Mouse (Mus musculus): ENCODE data around the gene Pik3cd. TPM values are rescaled to one million over a fixed set of nuclear protein-coding genes. Genes with fewer than 3 reads are reported as not detected.

The Pik3cd gene
- polyA plus RNA-seq, 1 experiment, result 106 TPM

DNA sequence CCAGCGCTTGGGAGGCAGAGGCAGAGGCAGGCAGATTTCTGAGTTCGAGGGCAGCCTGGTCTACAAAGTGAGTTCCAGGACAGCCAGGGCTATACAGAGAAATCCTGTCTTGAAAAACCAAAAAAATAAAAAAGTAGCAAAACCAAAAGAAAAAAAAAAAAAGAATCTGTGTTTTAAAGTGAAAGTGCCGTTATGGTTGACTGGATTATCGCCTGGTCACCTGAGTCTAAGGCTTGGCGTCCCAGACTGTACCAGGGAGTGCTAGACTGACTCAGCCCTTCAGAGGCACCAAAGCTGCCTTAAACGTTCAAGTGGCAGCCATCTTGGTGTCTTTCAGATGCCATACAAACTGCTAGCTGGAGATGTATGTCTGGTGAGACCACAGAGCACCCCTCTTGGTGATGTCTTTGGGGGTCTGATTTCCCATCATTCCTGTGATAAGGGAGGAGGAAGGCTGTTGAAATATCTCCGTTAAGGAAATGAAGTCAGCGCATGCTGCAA, 66.4 kb downstream of the Pik3cd start:
- DNase-seq, result no peak
- TF ChIP-seq CTCF (IDR thresholded peaks at IDR 0.05; ENCODE audit: borderline replicate concordance, control insufficient read depth, extremely low read depth, insufficient read depth, low read length, poor library complexity) (no peak), POLR2A (IDR thresholded peaks at IDR 0.05; ENCODE audit: control insufficient read depth, extremely low read depth, insufficient read depth, low read length, poor library complexity) (no peak)
- H3K4me1 ChIP-seq (replicated peaks; ENCODE audit: control insufficient read depth, insufficient read depth, low read length), result no peaks in the 10 kb centered on the region
- 92% methylated on average over 8 of the region's 8 CpGs for WGBS
- H3K27me3 ChIP-seq (ENCODE audit: control insufficient read depth, insufficient read depth, low read length), result no peaks in the 10 kb centered on the region
- no peak overlapping the region for H3K27ac ChIP-seq (ENCODE audit: control insufficient read depth, insufficient read depth, low read length)
- no peaks in the 10 kb centered on the region for H3K36me3 ChIP-seq (ENCODE audit: control insufficient read depth, insufficient read depth, low read length)
- no peak overlapping the region for H3K4me3 ChIP-seq (ENCODE audit: control insufficient read depth, insufficient read depth, low read length)

DNA sequence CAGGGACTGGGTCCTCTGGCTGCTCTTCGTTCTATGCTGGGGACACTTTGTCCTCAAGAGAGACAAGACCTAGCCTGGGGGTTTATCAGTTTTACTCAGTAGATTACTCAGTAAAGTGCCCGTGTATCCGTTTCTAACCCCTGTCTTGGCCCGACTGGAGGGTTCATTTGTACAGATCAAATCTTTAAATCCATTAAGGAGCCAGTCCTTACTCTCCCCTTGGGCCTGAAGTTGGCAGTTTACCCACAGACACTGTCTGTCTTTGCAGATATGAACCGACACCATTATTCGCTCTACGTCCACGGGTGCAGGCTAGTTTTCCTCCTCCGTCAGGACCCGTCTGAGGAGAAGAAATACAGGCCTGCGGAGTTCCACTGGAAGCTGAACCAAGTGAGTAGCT, 67.4 kb downstream of the Pik3cd start:
- Histone ChIP-seq H3K27ac (ENCODE audit: control insufficient read depth, insufficient read depth, low read length) (no peak overlapping the region), H3K27me3 (ENCODE audit: control insufficient read depth, insufficient read depth, low read length) (no peaks in the 10 kb centered on the region), H3K4me3 (ENCODE audit: control insufficient read depth, insufficient read depth, low read length) (no peak overlapping the region), H3K4me1 (replicated peaks; ENCODE audit: control insufficient read depth, insufficient read depth, low read length) (no peaks in the 10 kb centered on the region), H3K36me3 (ENCODE audit: control insufficient read depth, insufficient read depth, low read length) (no peaks in the 10 kb centered on the region)
- TF ChIP-seq CTCF (IDR thresholded peaks at IDR 0.05; ENCODE audit: borderline replicate concordance, control insufficient read depth, extremely low read depth, insufficient read depth, low read length, poor library complexity), result no peak
- no peak for TF ChIP-seq POLR2A (IDR thresholded peaks at IDR 0.05; ENCODE audit: control insufficient read depth, extremely low read depth, insufficient read depth, low read length, poor library complexity)
- no peak for DNase-seq
- 97% methylated on average over 11 of the region's 11 CpGs for WGBS

- DNase-seq, result no peak
- WGBS, result 81% methylated on average over 1 of the region's 1 CpGs
- Histone ChIP-seq H3K4me1 (replicated peaks; ENCODE audit: control insufficient read depth, insufficient read depth, low read length) (no peaks in the 10 kb centered on the region), H3K27me3 (ENCODE audit: control insufficient read depth, insufficient read depth, low read length) (no peaks in the 10 kb centered on the region), H3K4me3 (ENCODE audit: control insufficient read depth, insufficient read depth, low read length) (no peak overlapping the region), H3K36me3 (ENCODE audit: control insufficient read depth, insufficient read depth, low read length) (no peaks in the 10 kb centered on the region), H3K27ac (ENCODE audit: control insufficient read depth, insufficient read depth, low read length) (no peak overlapping the region)
- TF ChIP-seq CTCF (IDR thresholded peaks at IDR 0.05; ENCODE audit: borderline replicate concordance, control insufficient read depth, extremely low read depth, insufficient read depth, low read length, poor library complexity) (no peak), POLR2A (IDR thresholded peaks at IDR 0.05; ENCODE audit: control insufficient read depth, extremely low read depth, insufficient read depth, low read length, poor library complexity) (no peak)
Observed at GRCm38 (mm10) chr4:149634157-149634556, 68.2 kb downstream of the Pik3cd start.

DNA sequence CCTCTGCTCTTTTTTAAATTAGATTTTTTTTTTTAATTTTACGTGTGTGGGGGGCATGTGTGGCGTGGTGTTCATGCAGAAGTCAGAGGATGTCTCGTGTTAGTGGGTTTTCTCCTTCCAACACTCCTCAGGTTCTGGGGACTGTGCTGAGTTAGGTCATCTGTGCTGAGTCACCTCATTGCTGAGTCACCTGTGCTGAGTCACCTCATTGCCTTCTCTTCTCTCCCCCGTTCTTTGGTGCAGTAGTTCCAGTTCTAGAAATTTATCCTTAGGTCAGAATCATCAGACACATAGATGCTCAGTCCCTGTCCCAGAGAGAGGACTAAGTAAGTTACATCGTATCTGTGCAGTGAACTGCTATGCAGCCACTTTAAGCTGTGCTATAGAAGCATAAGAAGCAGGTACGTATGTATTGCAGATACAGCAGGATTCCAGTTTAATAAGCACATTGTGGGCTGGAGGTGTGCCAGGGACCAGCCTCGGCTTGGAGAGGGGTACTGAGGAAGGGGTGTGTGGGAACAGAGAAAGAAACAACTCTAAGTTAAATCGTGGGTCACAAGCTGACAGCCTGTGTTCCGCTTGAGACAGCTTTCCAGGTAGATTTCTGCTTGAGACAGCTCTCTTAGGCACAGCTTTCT, 69.6 kb downstream of the Pik3cd start:
- DNase-seq, result no peak
- H3K27ac ChIP-seq (ENCODE audit: control insufficient read depth, insufficient read depth, low read length), result no peak overlapping the region
- no peaks in the 10 kb centered on the region for H3K4me1 ChIP-seq (replicated peaks; ENCODE audit: control insufficient read depth, insufficient read depth, low read length)
- WGBS, result 73% methylated on average over 9 of the region's 9 CpGs
- H3K36me3 ChIP-seq (ENCODE audit: control insufficient read depth, insufficient read depth, low read length), result no peaks in the 10 kb centered on the region
- no peak for TF ChIP-seq POLR2A (IDR thresholded peaks at IDR 0.05; ENCODE audit: control insufficient read depth, extremely low read depth, insufficient read depth, low read length, poor library complexity)
- no peak for TF ChIP-seq CTCF (IDR thresholded peaks at IDR 0.05; ENCODE audit: borderline replicate concordance, control insufficient read depth, extremely low read depth, insufficient read depth, low read length, poor library complexity)
- H3K27me3 ChIP-seq (ENCODE audit: control insufficient read depth, insufficient read depth, low read length), result no peaks in the 10 kb centered on the region
- no peak overlapping the region for H3K4me3 ChIP-seq (ENCODE audit: control insufficient read depth, insufficient read depth, low read length)

DNA sequence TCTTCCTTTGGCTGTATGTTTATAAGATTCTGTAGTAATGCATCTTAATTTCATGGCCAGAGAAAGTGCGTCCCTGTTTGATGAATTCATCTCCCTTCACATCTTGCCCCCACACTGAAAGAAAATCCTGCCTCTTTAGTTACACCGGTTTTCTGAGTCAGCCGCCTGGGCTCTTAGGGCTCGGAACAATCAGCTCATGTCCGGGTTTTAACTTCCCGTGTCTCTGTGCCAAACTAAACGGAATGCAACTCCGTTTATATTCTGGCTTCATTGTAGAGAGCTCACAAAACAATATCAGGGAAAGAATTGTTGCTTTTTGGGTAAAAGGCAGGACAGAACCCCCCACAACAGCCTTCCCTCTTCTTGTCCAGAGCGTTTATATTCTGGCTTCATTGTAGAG, 73.6 kb downstream of the Pik3cd start:
- TF ChIP-seq CTCF (IDR thresholded peaks at IDR 0.05; ENCODE audit: borderline replicate concordance, control insufficient read depth, extremely low read depth, insufficient read depth, low read length, poor library complexity) (no peak), POLR2A (IDR thresholded peaks at IDR 0.05; ENCODE audit: control insufficient read depth, extremely low read depth, insufficient read depth, low read length, poor library complexity) (no peak)
- H3K4me1 ChIP-seq (replicated peaks; ENCODE audit: control insufficient read depth, insufficient read depth, low read length), result no peaks in the 10 kb centered on the region
- H3K4me3 ChIP-seq (ENCODE audit: control insufficient read depth, insufficient read depth, low read length), result no peak overlapping the region
- no peak overlapping the region for H3K27ac ChIP-seq (ENCODE audit: control insufficient read depth, insufficient read depth, low read length)
- H3K27me3 ChIP-seq (ENCODE audit: control insufficient read depth, insufficient read depth, low read length), result no peaks in the 10 kb centered on the region
- H3K36me3 ChIP-seq (ENCODE audit: control insufficient read depth, insufficient read depth, low read length), result no peaks in the 10 kb centered on the region
- 93% methylated on average over 9 of the region's 9 CpGs for WGBS
- DNase-seq, result no peak

GRCm38 (mm10) chr4:149628372-149628771, 74.0 kb downstream of the Pik3cd start:
- TF ChIP-seq CTCF (IDR thresholded peaks at IDR 0.05; ENCODE audit: borderline replicate concordance, control insufficient read depth, extremely low read depth, insufficient read depth, low read length, poor library complexity) (peak; percentile 59; the same call in 1 of the 2 replicates), POLR2A (IDR thresholded peaks at IDR 0.05; ENCODE audit: control insufficient read depth, extremely low read depth, insufficient read depth, low read length, poor library complexity) (no peak)
- peak; percentile 54 for DNase-seq

More at GRCm38 (mm10) chr4:149628372-149628771, 74.0 kb downstream of the Pik3cd start:
- Histone ChIP-seq H3K27ac (ENCODE audit: control insufficient read depth, insufficient read depth, low read length) (no peak overlapping the region), H3K4me1 (replicated peaks; ENCODE audit: control insufficient read depth, insufficient read depth, low read length) (no peaks in the 10 kb centered on the region), H3K36me3 (ENCODE audit: control insufficient read depth, insufficient read depth, low read length) (no peaks in the 10 kb centered on the region), H3K4me3 (ENCODE audit: control insufficient read depth, insufficient read depth, low read length) (no peak overlapping the region), H3K27me3 (ENCODE audit: control insufficient read depth, insufficient read depth, low read length) (no peaks in the 10 kb centered on the region)
- 58% methylated on average over 10 of the region's 10 CpGs for WGBS

Data from thymus, adult 2 months (tissue).